Mouse (Mus musculus): ENCODE data around the gene Gprin1. TPM values are rescaled to one million over a fixed set of nuclear protein-coding genes. Genes with fewer than 3 reads are reported as not detected.

Gprin1 gene
- total and polyA plus RNA-seq, 3 experiments, result not detected

DNA sequence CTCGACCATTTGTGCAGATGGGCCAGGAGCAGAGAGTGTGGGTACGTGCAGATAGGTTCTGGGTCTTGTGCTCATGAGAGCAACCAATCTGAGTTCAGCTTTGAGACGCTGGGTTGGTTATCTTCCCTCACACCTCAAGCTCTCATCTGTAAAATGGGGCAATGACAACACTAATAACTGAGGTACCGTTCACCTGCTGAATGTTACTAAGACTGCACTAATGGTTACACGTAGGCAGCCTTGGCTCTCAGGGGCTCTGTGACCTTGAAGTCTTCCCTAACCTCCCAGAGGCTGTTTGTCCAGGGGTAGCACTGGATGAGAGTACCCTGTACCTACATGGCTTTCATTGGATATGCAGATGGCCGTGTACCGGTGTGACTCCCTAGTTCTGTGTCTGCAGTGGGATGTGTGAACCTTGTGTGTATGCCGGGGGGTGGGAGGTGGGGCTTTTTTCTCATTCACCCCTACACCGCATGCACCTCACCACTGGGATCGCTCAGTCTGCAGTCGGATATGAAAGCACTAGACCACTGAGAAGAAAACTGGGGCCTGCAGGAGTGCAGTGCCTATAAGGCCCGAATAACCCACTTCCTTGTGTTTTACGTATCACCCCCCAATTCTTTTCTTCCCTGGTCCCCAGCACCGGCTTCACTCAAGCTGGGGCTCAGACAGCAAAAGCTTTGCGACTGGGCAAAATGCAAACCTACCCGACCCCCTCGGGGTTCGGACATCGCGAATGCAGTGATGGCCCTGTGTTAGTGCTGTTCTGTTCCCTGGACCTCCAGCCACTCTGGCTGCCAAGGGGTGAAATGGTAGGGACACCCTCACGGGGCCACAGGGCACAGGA is 56.7 kb downstream of the Gprin1 start:
- Histone ChIP-seq H3K9ac (ENCODE audit: control insufficient read depth, low read depth, low read length, poor library complexity, severe bottlenecking) (peak overlapping the region; percentile 95), H3K27me3 (ENCODE audit: control insufficient read depth in 1 of 2, insufficient read depth in 2 of 2, low read length in 2 of 2) (no peaks in the 10 kb centered on the region; a peak in 1 of 4 replicates), H3K9me3 (replicated peaks; ENCODE audit: insufficient read depth, low read length) (no peaks in the 10 kb centered on the region), H3K4me3 (ENCODE audit: control insufficient read depth in 1 of 2, insufficient read depth in 1 of 2, low read depth in 2 of 2, low read length in 2 of 2) (peak overlapping the region; percentile 92 to 99), H3K36me3 (ENCODE audit: control insufficient read depth in 1 of 2, insufficient read depth in 2 of 2, low read length in 2 of 2) (peaks cover 0 to 20% of the 10 kb centered on the region in 2 experiments; a peak in 2 of 4 replicates), H3K27ac (ENCODE audit: control insufficient read depth, low read depth, low read length) (peak overlapping the region; percentile 96), H3K4me1 (ENCODE audit: control insufficient read depth in 1 of 2, insufficient read depth in 2 of 2, low read length in 2 of 2) (peaks cover 2 to 27% of the 10 kb centered on the region in 2 experiments), H3K79me2 (ENCODE audit: control insufficient read depth, insufficient read depth, low read length, poor library complexity) (peaks cover 33% of the 10 kb centered on the region)
- peak; percentile 58 for DNase-seq (ENCODE audit: low read depth, low spot score)
- TF ChIP-seq KAT2A (conservative IDR thresholded peaks at IDR 0.05; ENCODE audit: low read depth, low read length) (no peak), TCF12 (IDR thresholded peaks at IDR 0.05; ENCODE audit: low read depth, low read length) (no peak), POLR2AphosphoS5 (IDR thresholded peaks at IDR 0.05; ENCODE audit: borderline replicate concordance, low read depth, low read length) (no peak), MXI1 (IDR thresholded peaks at IDR 0.05; ENCODE audit: low read depth, low read length) (0 out of 2 replicates have a peak, but pooled peaks have one; percentile 11), ELF1 (IDR thresholded peaks at IDR 0.05; ENCODE audit: low read depth, low read length) (0 out of 2 replicates have a peak, but pooled peaks have one; percentile 22), MAZ (IDR thresholded peaks at IDR 0.05; ENCODE audit: low read depth, low read length) (no peak), CHD1 (IDR thresholded peaks at IDR 0.05; ENCODE audit: low read depth, low read length) (no peak), RAD21 (IDR thresholded peaks at IDR 0.05; ENCODE audit: low read depth, low read length) (no peak), SIN3A (IDR thresholded peaks at IDR 0.05; ENCODE audit: low read length) (no peak), POLR2AphosphoS2 (IDR thresholded peaks at IDR 0.05; ENCODE audit: low read length) (0 out of 2 replicates have a peak, but pooled peaks have one; percentile 7), EP300 (IDR thresholded peaks at IDR 0.05; ENCODE audit: low read depth in 1 of 2, low read length in 2 of 2) (no peak), SMC3 (IDR thresholded peaks at IDR 0.05; ENCODE audit: low read depth, low read length) (no peak), POLR2A (IDR thresholded peaks at IDR 0.05; ENCODE audit: control insufficient read depth in 1 of 2, insufficient read depth in 1 of 2, low read depth in 1 of 2, low read length in 2 of 2, poor library complexity in 1 of 2) (no peak), TBP (IDR thresholded peaks at IDR 0.05; ENCODE audit: low read depth, low read length) (no peak)

GRCm38 (mm10) chr13:54691737-54692136 is 57.9 kb downstream of the Gprin1 start:
- H3K9ac ChIP-seq (ENCODE audit: control insufficient read depth, low read depth, low read length, poor library complexity, severe bottlenecking), result peak overlapping the region; percentile 95
- peaks cover 41% of the 10 kb centered on the region for H3K79me2 ChIP-seq (ENCODE audit: control insufficient read depth, insufficient read depth, low read length, poor library complexity)
- peak overlapping the region; percentile 14 for H3K27ac ChIP-seq (ENCODE audit: control insufficient read depth, low read depth, low read length)
- H3K36me3 ChIP-seq (ENCODE audit: control insufficient read depth in 1 of 2, insufficient read depth in 2 of 2, low read length in 2 of 2), result peaks cover 0 to 20% of the 10 kb centered on the region in 2 experiments; a peak in 2 of 4 replicates
- no peaks in the 10 kb centered on the region for H3K27me3 ChIP-seq (ENCODE audit: control insufficient read depth in 1 of 2, insufficient read depth in 2 of 2, low read length in 2 of 2)
- no peak overlapping the region for H3K4me3 ChIP-seq (ENCODE audit: control insufficient read depth in 1 of 2, insufficient read depth in 1 of 2, low read depth in 2 of 2, low read length in 2 of 2)
- DNase-seq (ENCODE audit: low read depth, low spot score), result peak; percentile 73
- no peaks in the 10 kb centered on the region for H3K9me3 ChIP-seq (replicated peaks; ENCODE audit: insufficient read depth, low read length)
- H3K4me1 ChIP-seq (ENCODE audit: control insufficient read depth in 1 of 2, insufficient read depth in 2 of 2, low read length in 2 of 2), result peaks cover 2 to 27% of the 10 kb centered on the region in 2 experiments
- no peak for TF ChIP-seq GABPA (IDR thresholded peaks at IDR 0.05; ENCODE audit: low read depth, low read length)
- TF ChIP-seq NRF1 (IDR thresholded peaks at IDR 0.05; ENCODE audit: insufficient read depth, low read depth, low read length, poor library complexity, severe bottlenecking), result no peak
- no peak for TF ChIP-seq MAFK (IDR thresholded peaks at IDR 0.05; ENCODE audit: borderline replicate concordance, low read depth, low read length)
- no peak for TF ChIP-seq BHLHE40 (IDR thresholded peaks at IDR 0.05; ENCODE audit: borderline replicate concordance, low read depth, low read length)
- TF ChIP-seq EP300 (IDR thresholded peaks at IDR 0.05; ENCODE audit: low read depth in 1 of 2, low read length in 2 of 2), result peak in 1 of 2 experiments; percentile 41; a peak in 2 of 4 replicates
- TF ChIP-seq GATA1 (IDR thresholded peaks at IDR 0.05; ENCODE audit: low read depth, low read length), result no peak
- TF ChIP-seq POLR2AphosphoS2 (IDR thresholded peaks at IDR 0.05; ENCODE audit: low read length), result no peak
- TF ChIP-seq KAT2A (conservative IDR thresholded peaks at IDR 0.05; ENCODE audit: low read depth, low read length), result no peak
- no peak for TF ChIP-seq USF2 (IDR thresholded peaks at IDR 0.05; ENCODE audit: borderline replicate concordance in 1 of 2, insufficient read depth in 1 of 2, low read depth in 1 of 2, low read length in 2 of 2)
- TF ChIP-seq MYB (IDR thresholded peaks at IDR 0.05; ENCODE audit: low read depth, low read length), result no peak
- no peak for TF ChIP-seq MXI1 (IDR thresholded peaks at IDR 0.05; ENCODE audit: low read depth, low read length)
- no peak for TF ChIP-seq HCFC1 (IDR thresholded peaks at IDR 0.05; ENCODE audit: low read depth, low read length)
- no peak for TF ChIP-seq TBP (IDR thresholded peaks at IDR 0.05; ENCODE audit: low read depth, low read length)
- no peak for TF ChIP-seq MAZ (IDR thresholded peaks at IDR 0.05; ENCODE audit: low read depth, low read length)
- TF ChIP-seq MAX (IDR thresholded peaks at IDR 0.05; ENCODE audit: low read length), result no peak
- TF ChIP-seq UBTF (IDR thresholded peaks at IDR 0.05; ENCODE audit: borderline replicate concordance, insufficient read depth, low read depth, low read length), result no peak
- no peak for TF ChIP-seq ZMIZ1 (IDR thresholded peaks at IDR 0.05; ENCODE audit: low read depth, low read length)
- no peak for TF ChIP-seq SMC3 (IDR thresholded peaks at IDR 0.05; ENCODE audit: low read depth, low read length)
- TF ChIP-seq ELF1 (IDR thresholded peaks at IDR 0.05; ENCODE audit: low read depth, low read length), result no peak
- TF ChIP-seq ZNF384 (IDR thresholded peaks at IDR 0.05; ENCODE audit: low read depth, low read length), result no peak
- TF ChIP-seq NELFE (IDR thresholded peaks at IDR 0.05; ENCODE audit: low read depth, low read length), result no peak
- no peak for TF ChIP-seq TCF12 (IDR thresholded peaks at IDR 0.05; ENCODE audit: low read depth, low read length)
- no peak for TF ChIP-seq POLR2A (IDR thresholded peaks at IDR 0.05; ENCODE audit: control insufficient read depth in 1 of 2, insufficient read depth in 1 of 2, low read depth in 1 of 2, low read length in 2 of 2, poor library complexity in 1 of 2)
- TF ChIP-seq RAD21 (IDR thresholded peaks at IDR 0.05; ENCODE audit: low read depth, low read length), result no peak
